Mouse (Mus musculus): Measurements from ENCODE around the gene Eppin.
"Not testable (repeated sequence)": the region's sequence is repeated elsewhere in the genome, so short reads cannot be mapped to it uniquely, and the experiment has no call there.

The Eppin gene

GRCm38 (mm10) chr2:164593494-164593893, at the start of gene Eppin:
TSS of gene Eppin (minus strand) at chr2:164593594.
- no peak for DNase-seq

DNA sequence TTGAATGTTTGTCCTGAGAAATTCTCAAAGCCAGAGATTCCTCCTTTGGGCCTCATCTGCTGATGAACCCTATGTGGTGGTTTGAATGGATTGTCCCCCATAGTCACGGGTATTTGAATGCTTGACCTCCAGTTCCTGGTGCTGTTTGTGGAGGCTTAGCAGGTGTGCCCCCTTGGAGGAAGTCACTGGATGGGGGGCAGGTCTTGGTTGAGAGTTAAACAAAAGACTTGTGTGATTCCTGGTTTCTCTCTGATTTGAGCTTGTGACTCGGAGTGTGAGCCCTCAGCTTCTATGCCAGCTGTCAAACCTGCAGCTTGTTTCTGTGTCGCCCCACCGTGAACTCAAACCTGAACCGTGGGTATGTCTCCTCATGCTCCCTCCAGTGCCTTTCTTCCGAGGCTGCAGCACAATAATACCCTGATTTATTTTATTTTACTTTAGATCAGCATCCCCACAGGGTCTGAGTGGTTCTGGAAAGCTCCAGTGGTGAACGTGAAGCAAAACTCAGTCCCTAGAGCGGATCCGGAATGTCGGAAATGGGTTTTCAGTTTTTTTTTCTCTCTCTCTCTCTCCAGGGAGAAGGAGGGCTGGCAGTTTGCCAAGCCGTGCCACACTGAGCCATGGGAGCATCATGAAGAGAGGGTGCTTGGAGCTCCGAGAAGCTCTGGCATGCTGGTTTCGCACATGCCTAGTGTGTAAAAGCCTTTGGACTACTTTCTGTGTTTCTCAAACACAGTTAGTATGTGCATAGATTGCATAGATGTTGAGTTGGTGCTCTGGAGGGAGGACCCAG, 48.7 kb upstream of the Eppin start:
- DNase-seq, result peak; percentile 66

DNA sequence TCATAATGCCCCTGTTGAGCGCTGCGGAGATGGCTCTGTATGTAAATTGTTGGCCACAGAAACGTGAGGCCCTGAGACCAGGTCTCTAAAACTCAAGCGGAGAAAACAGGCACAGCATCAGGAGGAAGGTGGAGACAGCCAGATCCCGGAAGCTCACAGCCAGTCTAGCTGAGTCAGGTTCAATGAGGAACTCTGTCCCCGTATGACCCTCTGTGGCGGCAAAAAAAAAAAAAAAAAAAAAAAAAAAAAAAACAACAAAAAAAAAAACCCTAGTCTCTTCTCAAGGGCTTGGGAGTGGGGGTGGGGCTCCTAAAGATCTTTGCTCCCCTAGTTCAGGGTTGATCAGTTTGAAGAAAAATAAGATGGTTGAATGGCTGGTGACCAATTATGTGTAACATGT, 47.7 kb upstream of the Eppin start:
- peak; percentile 91 for DNase-seq

DNA sequence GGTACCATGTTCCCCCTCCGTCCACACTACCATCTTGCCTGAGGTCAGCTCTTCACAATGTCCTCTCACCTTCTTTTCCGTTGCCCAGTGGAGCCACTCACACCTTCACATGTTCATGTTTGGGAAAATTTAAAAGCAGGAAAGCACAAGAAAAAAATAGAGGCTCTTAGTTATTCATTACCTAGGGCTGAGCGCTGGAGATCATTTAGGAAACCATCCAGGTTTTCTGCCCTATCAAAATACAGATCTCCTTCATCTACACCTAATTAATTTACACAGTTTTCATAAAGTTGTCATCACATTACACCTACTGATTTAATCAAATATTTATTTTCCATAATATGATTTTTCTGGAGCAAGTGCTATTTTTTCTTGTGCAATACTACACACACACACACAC, 45.3 kb upstream of the Eppin start, which contains the start of gene Wfdc16:
Gene Wfdc16 (minus strand): TSS at position 101 of the 400 bp plus-strand sequence.
- no peak for DNase-seq

- peak; percentile 27 for DNase-seq
Observed at GRCm38 (mm10) chr2:164635266-164635665, 41.9 kb upstream of the Eppin start.

- DNase-seq, result peak; percentile 8
Observed at GRCm38 (mm10) chr2:164621775-164622174, 28.4 kb upstream of the Eppin start.

DNA sequence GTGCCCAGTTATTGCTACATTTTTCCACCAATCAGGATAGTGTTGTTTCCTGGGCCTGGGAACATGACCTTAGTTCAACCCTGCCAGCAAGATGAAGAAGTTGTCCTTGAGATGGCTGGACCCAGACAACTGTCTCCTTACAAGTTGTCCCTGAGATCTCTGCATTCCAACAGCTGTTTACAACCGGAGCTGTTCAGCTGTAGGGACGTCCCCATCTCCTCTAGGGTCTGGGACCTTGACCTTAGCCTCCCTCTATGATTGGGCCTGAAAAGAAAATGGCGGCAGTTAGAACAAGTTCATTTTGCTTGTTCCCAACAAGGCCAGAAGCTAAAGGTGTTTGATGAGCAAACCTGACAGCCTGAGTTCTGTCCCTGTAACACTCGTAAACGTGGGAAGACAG, 25.7 kb upstream of the Eppin start:
- peak; percentile 55 for DNase-seq

GRCm38 (mm10) chr2:164615386-164615785, 22.0 kb upstream of the Eppin start:
- DNase-seq, result peak; percentile 73

- DNase-seq, result peak; percentile 97
Observed at GRCm38 (mm10) chr2:164613471-164613870, 20.1 kb upstream of the Eppin start, which contains the start of the genes Wfdc6b and Wfdc8. TSS of gene Wfdc6b (plus strand) at chr2:164613522. TSS of gene Wfdc8 (minus strand) at chr2:164613626.

- peak; percentile 68 for DNase-seq
Observed at GRCm38 (mm10) chr2:164608781-164609180, 15.4 kb upstream of the Eppin start.

- no peak for DNase-seq
Observed at GRCm38 (mm10) chr2:164604411-164604810, 11.0 kb upstream of the Eppin start.

- DNase-seq, result no peak
Observed at GRCm38 (mm10) chr2:164603482-164603881, 10.1 kb upstream of the Eppin start.

DNA sequence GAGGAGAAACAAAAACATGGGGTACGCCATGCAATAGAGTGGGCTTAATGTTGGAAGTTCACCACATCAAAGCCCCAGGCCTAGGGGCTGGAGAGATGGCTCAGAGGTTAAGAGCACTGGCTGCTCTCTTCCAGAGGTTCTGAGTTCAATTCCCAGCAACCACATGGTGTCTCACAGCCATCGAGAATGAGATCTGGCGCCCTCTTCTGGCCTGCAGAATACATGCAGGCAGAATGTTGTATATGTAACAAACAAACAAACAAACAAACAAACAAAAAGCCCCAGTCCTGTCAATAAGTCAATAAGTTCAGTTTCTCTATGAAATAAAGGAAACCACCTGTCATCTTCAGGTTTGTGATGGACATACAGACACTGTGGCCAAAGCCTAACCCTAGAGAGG, 6.8 kb upstream of the Eppin start:
- no peak for DNase-seq

DNA sequence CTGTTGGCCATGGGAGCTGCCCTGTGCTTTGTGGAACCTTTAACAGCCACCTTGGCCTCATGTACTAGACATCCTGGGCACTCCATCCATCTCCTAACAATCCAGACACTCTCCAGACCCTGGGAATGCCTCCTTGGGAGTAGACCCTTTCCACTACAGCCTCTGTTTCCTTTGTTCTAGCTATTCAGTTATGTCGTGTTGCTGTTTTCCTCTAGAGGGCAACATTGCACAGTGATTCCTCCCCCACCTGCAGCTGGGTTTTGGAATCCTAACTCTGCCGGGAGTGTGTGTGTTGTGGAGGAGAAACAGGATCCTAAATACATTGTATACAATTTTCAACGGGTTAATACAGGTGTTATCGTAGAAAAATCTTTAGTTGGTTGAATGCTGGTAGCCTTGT, 1.4 kb downstream of the Eppin start:
- no peak for DNase-seq

DNA sequence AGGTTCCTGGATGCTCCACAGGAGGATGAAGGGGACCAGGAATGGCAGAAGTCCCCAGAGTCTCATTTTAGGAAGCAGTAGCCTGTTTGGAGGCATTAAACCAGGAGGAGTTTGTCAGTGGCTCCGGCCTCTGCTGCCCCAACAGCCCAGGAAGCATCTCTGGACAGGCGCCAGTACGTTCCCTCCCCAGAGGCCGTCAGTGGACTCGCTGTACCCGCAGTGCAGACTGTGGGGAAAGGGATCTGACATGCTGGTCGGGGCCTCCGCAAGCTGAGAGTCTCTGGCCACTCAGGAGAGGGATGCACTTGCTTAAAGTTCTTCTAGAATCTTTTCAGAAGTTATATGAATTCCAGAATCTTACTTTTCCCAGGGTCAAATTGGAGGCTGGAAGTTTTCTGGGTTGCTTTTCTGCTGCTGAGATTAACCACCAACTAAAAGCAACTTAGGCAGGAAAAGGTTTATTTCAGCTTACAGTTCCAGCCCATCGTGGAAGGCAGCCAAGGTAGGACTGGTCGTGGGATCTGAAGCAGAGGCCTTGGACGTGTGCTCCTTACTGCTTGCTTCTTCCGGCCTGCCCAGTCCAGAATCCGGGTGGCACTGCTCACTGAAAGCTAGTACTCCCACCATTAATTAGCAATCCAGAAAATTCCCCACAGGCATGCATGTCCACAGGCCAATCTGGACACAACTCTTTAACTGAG, 8.2 kb downstream of the Eppin start, which contains the start of gene Wfdc6a:
Gene Wfdc6a (minus strand): TSS at position 423 of the 701 bp plus-strand sequence.
- DNase-seq, result peak; percentile 95

- DNase-seq, result not testable (repeated sequence)
Observed at GRCm38 (mm10) chr2:164573359-164573758, 20.0 kb downstream of the Eppin start, which contains the start of gene Spint3. TSS of gene Spint3 (minus strand) at chr2:164573459.

DNA sequence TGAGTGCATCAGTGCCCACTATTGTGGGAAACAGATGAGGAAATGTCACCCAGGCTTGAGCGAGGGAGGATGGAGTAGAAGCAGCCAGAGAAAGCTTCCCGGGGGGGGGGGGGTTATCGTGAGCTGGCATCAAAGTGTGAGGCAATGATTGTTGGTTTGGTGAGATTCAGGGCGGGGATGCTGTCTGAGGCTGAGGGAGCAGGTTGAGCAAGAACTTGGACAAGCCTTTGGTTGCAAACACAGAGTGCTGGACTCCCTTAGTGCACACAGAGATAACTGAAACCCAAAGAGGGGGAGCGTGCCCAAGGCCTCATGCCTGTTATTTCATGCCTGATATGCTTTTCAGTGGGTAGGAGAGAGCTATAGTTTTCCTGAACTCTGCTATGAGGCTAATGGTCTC, 25.9 kb downstream of the Eppin start:
- no peak for DNase-seq

DNA sequence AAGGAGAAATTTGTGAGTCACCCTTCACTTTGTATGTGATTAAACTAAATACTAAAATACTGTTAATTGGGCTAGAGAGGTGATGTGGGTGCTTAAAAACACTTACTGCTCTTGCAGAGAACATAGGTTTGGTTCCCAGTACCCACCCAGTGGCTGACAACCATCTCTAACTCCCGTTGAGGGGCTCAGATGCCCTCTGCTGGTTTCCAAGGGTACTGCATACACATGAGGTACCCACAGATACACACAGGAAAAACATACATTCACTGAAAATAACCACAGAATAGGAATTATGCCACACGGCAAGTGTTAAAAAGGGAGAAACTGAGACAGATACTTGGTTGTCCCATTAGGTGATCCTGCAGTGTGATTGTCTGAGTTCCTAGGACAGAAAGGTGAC, 26.4 kb downstream of the Eppin start:
- DNase-seq, result no peak

DNA sequence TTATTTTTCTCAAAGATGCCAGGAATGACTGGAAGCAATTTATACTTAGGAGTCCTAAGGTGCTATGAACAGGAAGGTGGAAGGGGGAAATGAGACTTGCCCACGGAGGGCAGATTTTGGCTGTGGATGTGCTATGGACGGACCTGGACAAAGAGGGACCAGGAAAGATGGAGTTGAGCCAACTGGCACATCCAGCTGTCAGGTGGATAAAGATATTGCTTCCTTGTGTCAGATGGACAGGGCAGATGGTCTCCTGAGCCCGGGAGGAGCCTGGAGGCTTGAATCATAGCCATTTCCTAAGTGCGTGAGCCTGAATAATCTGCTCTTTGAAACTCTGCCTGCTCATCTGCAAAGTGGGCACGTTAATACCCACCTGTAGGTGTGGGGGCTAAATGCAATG, 29.0 kb downstream of the Eppin start:
- no peak for DNase-seq

DNA sequence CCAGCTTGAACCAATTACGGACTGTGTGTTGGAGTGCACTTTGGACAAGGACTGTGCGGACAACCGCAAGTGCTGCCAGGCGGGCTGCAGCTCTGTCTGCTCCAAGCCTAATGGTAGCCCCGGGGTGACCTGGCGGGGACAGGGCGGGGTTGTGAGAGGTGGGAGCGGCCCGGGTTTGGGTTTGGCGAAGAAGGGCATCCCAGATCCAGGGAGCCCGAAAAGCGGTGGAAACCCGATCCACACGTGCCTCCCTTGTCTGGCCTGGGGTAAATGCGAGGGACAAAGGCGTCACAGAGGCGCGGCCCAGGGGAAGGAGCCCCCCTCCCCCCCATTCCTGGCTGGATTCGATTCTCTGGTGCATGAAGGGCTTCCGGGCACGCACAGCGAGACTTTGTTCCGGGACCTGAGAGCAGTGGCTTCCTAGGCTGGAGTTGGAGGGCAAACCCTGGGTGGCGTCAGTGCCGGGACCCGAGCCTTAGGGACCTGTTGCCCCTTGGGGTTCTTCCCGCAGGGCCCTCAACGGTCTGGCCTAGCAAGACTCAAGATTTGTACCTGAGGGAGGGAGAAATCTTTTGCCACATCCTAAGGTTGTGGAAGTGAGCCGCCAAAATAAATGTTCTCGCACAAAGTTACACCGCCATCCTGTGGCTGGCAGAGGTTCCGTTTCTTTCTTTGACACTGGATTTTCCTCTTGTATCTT, 29.9 kb downstream of the Eppin start:
- no peak for DNase-seq

- no peak for DNase-seq
Observed at GRCm38 (mm10) chr2:164562391-164563188, 30.8 kb downstream of the Eppin start, which contains the start of gene Wfdc2. TSS of gene Wfdc2 (plus strand) at chr2:164562413.

GRCm38 (mm10) chr2:164560106-164560505, 33.3 kb downstream of the Eppin start:
- DNase-seq, result no peak
